Mouse (Mus musculus): ENCODE measurements around the gene Gm20489. TPM values are rescaled to one million over a fixed set of nuclear protein-coding genes. Genes with fewer than 3 reads are reported as not detected.

Gene Gm20489
- polyA plus RNA-seq, 1 experiment from 2014 or later: not detected

GRCm38 (mm10) chrX:101221834-101222795 lies 46.7 kb downstream of the Gm20489 start, which contains the start of gene Snx12:
TSS of gene Snx12 (minus strand) at chrX:101222563.
- peak; percentile 94 for ATAC-seq
- no peaks in the 10 kb centered on the region for H3K4me1 ChIP-seq (ENCODE audit: control insufficient read depth, insufficient read depth, low read length)
- WGBS: 15% methylated on average over 55 of the region's 55 CpGs

More at GRCm38 (mm10) chrX:101221834-101222795, 46.7 kb downstream of the Gm20489 start, which contains the start of gene Snx12:
- Histone ChIP-seq H3K9me3 (ENCODE audit: control insufficient read depth, low read length) (no peaks in the 10 kb centered on the region), H3K27me3 (replicated peaks; ENCODE audit: control insufficient read depth, insufficient read depth, low read length) (no peaks in the 10 kb centered on the region), H3K4me3 (ENCODE audit: low read length) (peak within 1 kb of the TSS; percentile 57), H3K27ac (ENCODE audit: low read length) (peak within 1 kb of the TSS; percentile 61), H3K36me3 (ENCODE audit: control insufficient read depth, insufficient read depth, low read length) (no peaks in the 10 kb centered on the region), H3K9ac (ENCODE audit: low read depth, low read length) (peak within 1 kb of the TSS; percentile 71), H3K4me2 (ENCODE audit: low read depth, low read length) (peak within 1 kb of the TSS; percentile 51)

Other genes starting within 250 kb of the Gm20489 start
- not detected in 2 replicates for gene Tex11, start 209.4 kb downstream of the Gm20489 start, polyA plus RNA-seq (2015; fragmentation: Nextera tagmentation; extraction: Ambion mirVana)
- 1.6 TPM in 2 replicates for gene Slc7a3, start 183.0 kb downstream of the Gm20489 start, polyA plus RNA-seq (2015; fragmentation: Nextera tagmentation; extraction: Ambion mirVana)
- 54.2 and 56.4 TPM in 2 replicates for gene Snx12, start 46.5 kb downstream of the Gm20489 start, polyA plus RNA-seq (2015; fragmentation: Nextera tagmentation; extraction: Ambion mirVana)
- gene Foxo4, start 14.5 kb downstream of the Gm20489 start, polyA plus RNA-seq (2015; fragmentation: Nextera tagmentation; extraction: Ambion mirVana): 1.6 and 1.8 TPM in 2 replicates
- gene Gm614, start 5.0 kb downstream of the Gm20489 start, polyA plus RNA-seq (2015; fragmentation: Nextera tagmentation; extraction: Ambion mirVana): not detected in 2 replicates
- gene Il2rg, start 768 bp downstream of the Gm20489 start, polyA plus RNA-seq (2015; fragmentation: Nextera tagmentation; extraction: Ambion mirVana): 15.6 and 15.7 TPM in 2 replicates
- gene Med12, start 5.0 kb upstream of the Gm20489 start, polyA plus RNA-seq (2015; fragmentation: Nextera tagmentation; extraction: Ambion mirVana): 19.9 and 22.3 TPM in 2 replicates
- gene Nlgn3, start 30.1 kb upstream of the Gm20489 start, polyA plus RNA-seq (2015; fragmentation: Nextera tagmentation; extraction: Ambion mirVana): 3.6 and 4.1 TPM in 2 replicates
- gene Gjb1, start 107.4 kb upstream of the Gm20489 start, polyA plus RNA-seq (2015; fragmentation: Nextera tagmentation; extraction: Ambion mirVana): 119 and 154 TPM in 2 replicates
- 18.5 and 19.5 TPM in 2 replicates for gene Zmym3, start 151.8 kb upstream of the Gm20489 start, polyA plus RNA-seq (2015; fragmentation: Nextera tagmentation; extraction: Ambion mirVana)
- 272 and 304 TPM in 2 replicates for gene Nono, start 160.3 kb upstream of the Gm20489 start, polyA plus RNA-seq (2015; fragmentation: Nextera tagmentation; extraction: Ambion mirVana)
- gene Itgb1bp2, start 180.1 kb upstream of the Gm20489 start, polyA plus RNA-seq (2015; fragmentation: Nextera tagmentation; extraction: Ambion mirVana): 1.3 TPM in 2 replicates